Mouse (Mus musculus) C2C12 (cell line): ENCODE data around the gene Nrf1.

Experiments
- CTCF ChIP-seq: IDR thresholded peaks from one replicate; pipeline ENCODE4 v1.5.1; 2011; ENCODE audit not compliant: control insufficient read depth, insufficient read depth, insufficient read length
- FOSL1 ChIP-seq: IDR thresholded peaks from one replicate; pipeline ENCODE4 v1.8.0; 2011; ENCODE audit warnings: mild to moderate bottlenecking, low read length; ENCODE audit not compliant: poor library complexity, insufficient read depth, severe bottlenecking
- MYOG ChIP-seq: IDR thresholded peaks from one replicate; pipeline ENCODE4 v1.6.1; 2011; ENCODE audit not compliant: control insufficient read depth, insufficient read length; ENCODE audit errors: extremely low read depth
- USF1 ChIP-seq: IDR thresholded peaks from one replicate; pipeline ENCODE4 v1.6.1; 2011; ENCODE audit warnings: low read depth, mild to moderate bottlenecking, control low read depth, moderate library complexity

DNA sequence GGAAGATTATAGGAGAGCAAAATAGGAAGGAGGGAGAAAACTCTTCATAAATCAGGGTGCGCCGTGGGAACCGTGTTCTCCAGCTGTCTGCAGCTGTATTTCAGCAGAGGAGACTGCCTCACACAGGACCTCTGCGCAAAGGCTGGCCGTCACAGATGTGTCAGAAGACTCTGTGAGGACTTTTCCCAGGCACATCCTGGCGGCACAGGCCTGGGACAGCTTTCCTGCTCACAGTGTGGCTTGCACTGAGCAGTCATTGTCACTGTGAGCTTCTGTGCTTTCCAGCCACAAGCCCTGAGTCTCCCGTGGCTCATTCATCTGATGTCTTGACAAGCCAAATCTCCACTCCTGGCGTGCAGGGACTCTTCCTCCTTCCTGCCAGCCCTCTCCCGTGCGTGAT is 104.9 kb downstream of the Nrf1 start:
- TF ChIP-seq USF1 (no peak), CTCF (no peak), MYOG (no peak), FOSL1 (no peak)
